Mouse (Mus musculus) bone marrow, adult 2 months (tissue): Measurements from ENCODE around the gene Tacc2. TPM values are rescaled to one million over a fixed set of nuclear protein-coding genes. Genes with fewer than 3 reads are reported as not detected.

ENCODE experiments used
- H3K27ac ChIP-seq: fragments of 200-500 bp; 2 replicates; pipeline ENCODE4 v1.5.1; 2012; ENCODE audit warnings: low read depth, mild to moderate bottlenecking, control low read depth, inconsistent platforms, low read length; ENCODE audit not compliant: control insufficient read depth, poor library complexity, insufficient read depth
- H3K4me1 ChIP-seq: fragments of 200-500 bp; 2 replicates; pipeline ENCODE4 v1.6.1; 2011; ENCODE audit warnings: low read length; ENCODE audit not compliant: control insufficient read depth, insufficient read depth
- H3K4me3 ChIP-seq: fragments of 200-500 bp; replicated peaks from 2 replicates; pipeline ENCODE3; 2011; ENCODE audit warnings: mild to moderate bottlenecking, low read depth, low read length, control low read depth; ENCODE audit not compliant: control insufficient read depth
- CTCF ChIP-seq: fragments of 200-500 bp; IDR thresholded peaks from 2 replicates; pipeline ENCODE4 v1.5.1; 2011; ENCODE audit warnings: low read length, control low read depth; ENCODE audit not compliant: control insufficient read depth, insufficient read depth
- POLR2A ChIP-seq: fragments of 200-500 bp; IDR thresholded peaks from 2 replicates; pipeline ENCODE4 v1.6.1; 2011; ENCODE audit warnings: low read depth, mild to moderate bottlenecking, control low read depth, low read length, borderline replicate concordance; ENCODE audit not compliant: control insufficient read depth
- WGBS: fragments of 180-500 bp; shearing (Covaris S2); methylation state at CpG from one replicate; pipeline ENCODE4 v1.1.7; 2018; 5-methylcytosine and 5-hydroxymethylcytosine counted together
- polyA plus RNA-seq: library from polyadenylated mRNA; stranded (reverse); fragments of >200 nt; gene quantifications from 2 replicates; pipeline ENCODE4 v1.2.4, GENCODE M21; 2011; ENCODE audit warnings: low replicate concordance; ENCODE audit not compliant: missing spikeins, insufficient read depth, insufficient read length

The Tacc2 gene
- polyA plus RNA-seq, 1 experiment: 12.0 TPM

DNA sequence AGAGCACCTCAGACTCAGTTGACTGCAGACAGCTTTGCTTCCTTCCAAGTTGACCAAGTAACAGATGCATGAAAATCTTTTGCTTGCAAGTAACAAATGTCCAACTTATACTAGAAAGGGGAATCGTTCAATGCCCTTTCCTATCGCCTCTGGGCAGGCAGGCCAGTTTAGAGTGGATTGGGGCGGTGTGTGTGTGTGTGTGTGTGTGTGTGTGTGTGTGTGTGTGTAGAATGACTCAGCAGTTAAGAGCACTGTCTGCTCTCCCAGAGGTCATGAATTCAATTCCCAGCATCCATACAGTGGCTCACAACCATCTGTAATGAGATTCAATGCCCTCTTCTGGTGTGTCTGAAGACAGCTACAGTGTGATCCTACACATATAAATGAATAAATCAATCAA lies 22.8 kb downstream of the Tacc2 start:
- Histone ChIP-seq H3K27ac (no peak overlapping the region), H3K4me1 (no peaks in the 10 kb centered on the region), H3K4me3 (no peak overlapping the region)
- WGBS: 44% methylated on average over 3 of the region's 3 CpGs
- TF ChIP-seq CTCF (no peak), POLR2A (no peak)

DNA sequence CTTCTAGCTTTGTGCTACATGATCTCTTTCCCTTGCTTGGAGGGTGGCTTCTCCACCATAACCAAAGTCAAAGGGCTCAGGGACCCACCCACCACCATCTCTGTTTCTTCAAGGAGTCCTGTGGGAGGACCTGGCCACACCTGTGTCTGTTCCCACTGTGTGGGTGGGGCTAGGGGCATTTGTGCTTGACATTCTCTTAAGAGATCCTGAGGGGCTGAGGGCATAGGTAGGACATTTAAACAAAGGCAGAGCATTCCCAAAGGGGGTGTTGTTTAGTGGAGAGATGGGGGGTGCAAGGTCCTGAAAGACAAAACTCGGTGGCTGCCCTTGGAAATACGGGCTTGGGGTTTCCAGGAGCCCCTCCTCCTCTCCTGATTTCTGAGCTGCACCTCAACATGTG lies 23.3 kb downstream of the Tacc2 start:
- H3K27ac ChIP-seq: no peak overlapping the region
- 59% methylated on average over 2 of the region's 2 CpGs for WGBS
- no peak overlapping the region for H3K4me3 ChIP-seq
- no peaks in the 10 kb centered on the region for H3K4me1 ChIP-seq
- TF ChIP-seq CTCF (no peak), POLR2A (no peak)

DNA sequence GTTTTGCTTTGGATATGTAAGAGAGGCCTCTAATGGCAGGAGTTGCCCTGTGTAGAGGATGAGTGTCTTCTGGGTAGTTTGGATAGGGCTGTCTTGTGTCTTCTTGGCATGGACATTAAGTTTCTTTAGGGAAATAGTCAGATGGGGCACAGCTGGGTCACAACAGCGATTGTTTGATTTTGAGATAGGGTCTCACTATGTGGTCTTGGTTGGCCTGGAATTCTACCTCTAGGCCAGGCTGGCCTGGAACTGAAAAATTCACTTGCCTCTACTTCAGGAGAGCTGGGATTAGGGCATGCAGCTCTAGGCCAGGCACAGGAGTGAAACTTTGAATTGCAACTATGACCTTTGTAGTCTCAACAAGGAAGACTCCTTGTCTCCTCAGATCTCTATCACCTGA lies 25.6 kb downstream of the Tacc2 start:
- TF ChIP-seq POLR2A: no peak
- no peak for TF ChIP-seq CTCF

DNA sequence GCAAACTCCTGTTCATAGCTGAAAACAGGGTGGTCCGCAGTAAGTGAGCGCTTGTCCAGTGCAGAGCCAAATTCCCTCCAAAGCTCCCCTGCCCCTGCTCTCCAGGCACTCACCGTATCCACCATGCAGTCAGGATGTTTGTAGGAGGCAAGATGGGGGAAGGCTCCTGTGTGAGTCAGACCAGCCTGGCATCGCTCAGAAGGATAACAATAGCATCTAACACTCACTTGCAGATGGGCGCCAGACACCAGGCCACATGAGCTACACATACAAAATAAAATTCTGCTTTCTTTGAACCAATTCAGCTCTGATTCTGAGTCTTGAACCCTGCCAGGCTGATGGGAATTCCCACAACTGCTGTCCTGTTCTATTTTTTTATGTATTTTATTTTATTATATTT lies 26.3 kb downstream of the Tacc2 start:
- no peaks in the 10 kb centered on the region; the same call in 1 of the 2 replicates for H3K4me1 ChIP-seq
- WGBS: 87% methylated on average over 5 of the region's 5 CpGs
- H3K4me3 ChIP-seq: no peak overlapping the region
- TF ChIP-seq CTCF (no peak), POLR2A (no peak)
- H3K27ac ChIP-seq: no peak overlapping the region

More for the DNA sequence above, 25.6 kb downstream of the Tacc2 start:
- no peak overlapping the region for H3K27ac ChIP-seq
- WGBS: 74% methylated on average over 1 of the region's 1 CpGs
- H3K4me3 ChIP-seq: no peak overlapping the region
- H3K4me1 ChIP-seq: no peaks in the 10 kb centered on the region; the same call in 1 of the 2 replicates

DNA sequence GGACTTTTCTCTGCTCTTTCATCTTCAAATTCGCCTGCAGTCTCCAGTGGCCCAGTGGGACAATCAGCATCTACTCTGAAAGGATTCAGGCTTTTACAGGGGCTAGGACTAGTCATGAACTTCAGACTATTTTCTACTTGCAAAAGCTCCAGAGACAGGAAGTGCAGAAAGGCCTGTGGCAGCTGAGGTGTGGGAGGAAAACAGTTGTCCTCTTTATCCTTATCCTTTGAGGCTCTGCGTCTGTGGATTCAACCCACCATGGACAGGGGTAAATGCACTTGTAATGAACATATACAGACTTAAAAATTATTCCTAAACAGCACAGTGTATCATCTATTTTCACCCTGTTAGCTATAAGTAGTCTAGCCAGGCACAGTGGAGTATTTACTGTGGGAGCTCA lies 27.2 kb downstream of the Tacc2 start:
- H3K27ac ChIP-seq: no peak overlapping the region
- no peak for TF ChIP-seq POLR2A
- no peak for TF ChIP-seq CTCF
- H3K4me3 ChIP-seq: no peak overlapping the region
- WGBS: 76% methylated on average over 2 of the region's 2 CpGs
- no peaks in the 10 kb centered on the region; the same call in 1 of the 2 replicates for H3K4me1 ChIP-seq

DNA sequence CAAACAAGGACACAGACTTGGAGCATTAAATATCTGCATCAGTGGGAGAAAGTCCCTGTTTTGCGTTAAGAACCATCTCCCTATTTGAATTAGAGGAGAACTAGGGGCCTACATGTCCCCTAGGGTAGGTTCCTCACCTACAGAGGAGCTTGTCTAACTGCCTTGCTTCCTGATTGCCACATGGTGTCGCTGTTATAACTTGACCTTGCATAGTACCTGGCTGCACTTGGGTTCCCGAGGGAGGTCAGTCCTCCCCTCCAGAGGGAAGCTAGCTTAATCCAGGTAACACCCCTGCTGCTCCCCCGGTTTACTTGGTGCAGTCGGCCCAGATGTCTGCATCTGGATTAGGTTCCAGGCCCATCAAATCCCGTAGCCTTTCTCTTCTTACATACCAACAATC lies 27.9 kb downstream of the Tacc2 start:
- H3K27ac ChIP-seq: no peak overlapping the region
- TF ChIP-seq POLR2A: no peak
- TF ChIP-seq CTCF: peak; percentile 51
- WGBS: 29% methylated on average over 6 of the region's 6 CpGs

DNA sequence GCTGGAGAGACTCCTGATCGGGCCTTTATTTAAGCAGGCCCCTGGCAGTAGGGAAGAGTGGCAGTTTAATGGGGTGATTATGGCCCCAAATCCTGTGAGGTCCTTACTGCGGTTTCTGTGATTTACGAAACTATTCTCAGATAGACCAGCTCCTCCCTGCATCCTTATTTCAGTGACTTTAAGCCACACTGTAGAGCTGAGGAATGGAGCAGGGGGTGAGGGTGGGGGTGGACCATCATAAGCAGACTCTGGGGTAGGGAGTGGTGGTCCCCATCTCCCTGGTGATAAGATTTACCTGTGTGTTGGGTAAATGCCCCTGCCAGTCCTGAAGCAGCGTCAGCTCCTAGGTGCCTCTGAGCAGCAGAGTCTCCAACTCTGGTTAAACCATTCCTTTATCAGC lies 29.7 kb downstream of the Tacc2 start:
- TF ChIP-seq POLR2A (no peak), CTCF (no peak)
- 81% methylated on average over 4 of the region's 4 CpGs for WGBS
- H3K27ac ChIP-seq: no peak overlapping the region
- H3K4me3 ChIP-seq: no peak overlapping the region
- H3K4me1 ChIP-seq: no peaks in the 10 kb centered on the region; the same call in 1 of the 2 replicates

More for the DNA sequence above, 27.9 kb downstream of the Tacc2 start:
- Histone ChIP-seq H3K4me1 (no peaks in the 10 kb centered on the region; the same call in 1 of the 2 replicates), H3K4me3 (no peak overlapping the region)

DNA sequence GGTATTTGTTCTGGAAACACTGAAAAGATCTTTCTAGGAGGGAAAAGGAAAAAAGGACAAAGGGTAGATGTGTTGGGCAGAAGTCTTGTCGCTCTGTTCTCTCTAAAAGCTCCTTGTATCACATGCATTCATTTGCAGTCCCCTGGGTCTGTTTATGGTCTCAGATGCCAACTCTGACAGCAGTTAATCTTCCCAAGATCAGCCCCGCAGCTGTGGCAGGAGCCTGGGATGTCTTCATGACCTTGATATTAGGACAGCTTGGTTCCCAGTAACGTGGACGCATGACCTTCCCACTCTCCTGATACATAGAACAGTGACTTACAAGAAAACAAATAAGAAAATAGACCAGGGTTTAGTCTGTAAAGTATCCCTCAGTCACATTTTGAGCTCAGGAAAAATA lies 36.7 kb downstream of the Tacc2 start:
- H3K4me1 ChIP-seq: no peaks in the 10 kb centered on the region
- H3K27ac ChIP-seq: no peak overlapping the region
- TF ChIP-seq CTCF: no peak
- no peak for TF ChIP-seq POLR2A
- 71% methylated on average over 4 of the region's 4 CpGs for WGBS
- no peak overlapping the region for H3K4me3 ChIP-seq

DNA sequence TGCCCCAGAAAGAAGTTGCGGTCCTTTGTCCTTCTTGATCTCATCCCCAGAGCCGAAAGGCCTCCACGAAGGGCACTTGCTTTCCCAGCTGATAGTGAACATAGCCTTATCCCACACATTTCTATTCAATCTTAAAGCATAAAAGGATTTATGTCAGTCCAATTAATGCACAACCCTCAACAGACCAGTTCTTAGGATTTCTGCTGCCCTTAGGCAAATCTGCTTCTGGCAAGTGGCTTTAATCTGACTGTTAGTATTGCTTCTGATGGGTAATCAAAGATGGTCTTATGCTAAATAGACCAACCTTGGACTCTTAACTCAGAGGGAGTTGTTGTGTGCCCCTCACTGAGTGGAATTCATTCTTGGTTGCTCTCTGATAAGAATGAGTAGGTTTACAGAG lies 40.4 kb downstream of the Tacc2 start:
- WGBS: 95% methylated on average over 3 of the region's 3 CpGs
- Histone ChIP-seq H3K27ac (no peak overlapping the region), H3K4me3 (no peak overlapping the region), H3K4me1 (no peaks in the 10 kb centered on the region)
- TF ChIP-seq CTCF (no peak), POLR2A (no peak)

DNA sequence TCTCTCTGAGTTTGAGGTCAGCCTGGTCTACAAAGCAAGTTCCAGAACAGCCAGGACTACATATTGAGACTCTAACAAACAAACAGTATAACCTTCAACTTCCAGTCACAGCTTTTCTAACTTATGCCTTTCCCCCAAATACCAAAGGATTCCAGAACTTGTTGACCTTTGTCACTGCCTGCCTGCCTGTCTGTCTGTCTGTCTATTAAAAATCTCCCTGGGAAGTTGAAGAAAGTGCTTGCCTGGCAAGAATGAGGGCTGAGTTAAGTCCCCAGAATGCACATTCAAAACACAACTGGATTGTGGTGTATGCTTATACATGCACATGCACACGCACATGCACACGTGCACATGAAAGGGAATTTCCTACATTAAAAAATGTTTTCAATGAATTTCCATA lies 43.8 kb downstream of the Tacc2 start:
- Histone ChIP-seq H3K4me3 (no peak overlapping the region), H3K4me1 (peaks cover 2% of the 10 kb centered on the region), H3K27ac (no peak overlapping the region)
- WGBS: 78% methylated on average over 2 of the region's 2 CpGs
- TF ChIP-seq CTCF (no peak), POLR2A (no peak)
